Mouse (Mus musculus) thymus, adult 18-20 months (tissue): ENCODE results near the gene Slc39a11.
A peak's percentile ranks its signal among the peaks of the same experiment; 100 is the strongest.

ENCODE experiments used
- DNase-seq, 2 experiments: peaks; one replicate each; pipeline ENCODE4 v3.0.0; 2022; ENCODE audit warnings: mixed read lengths in 2 of 2

The Slc39a11 gene

DNA sequence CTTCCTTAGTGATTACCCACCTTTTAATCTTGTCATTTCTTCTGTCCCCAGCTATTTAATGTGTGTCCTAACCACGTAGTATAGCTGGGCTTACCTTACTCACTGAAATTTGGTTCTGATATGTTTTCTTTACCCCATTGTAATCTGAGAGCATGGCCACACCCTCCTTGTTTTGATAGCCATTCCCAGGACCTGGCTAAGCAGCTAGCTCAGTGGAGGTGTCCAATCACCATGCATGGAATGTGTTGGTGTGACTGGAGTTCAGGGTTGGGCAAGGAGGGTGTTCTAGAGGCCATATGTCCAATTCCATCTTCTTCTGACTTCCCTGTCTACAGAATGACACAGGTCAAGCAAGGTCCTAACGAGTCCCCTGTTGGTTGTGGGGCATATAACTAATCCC lies 429.2 kb downstream of the Slc39a11 start:
- no peak for DNase-seq

DNA sequence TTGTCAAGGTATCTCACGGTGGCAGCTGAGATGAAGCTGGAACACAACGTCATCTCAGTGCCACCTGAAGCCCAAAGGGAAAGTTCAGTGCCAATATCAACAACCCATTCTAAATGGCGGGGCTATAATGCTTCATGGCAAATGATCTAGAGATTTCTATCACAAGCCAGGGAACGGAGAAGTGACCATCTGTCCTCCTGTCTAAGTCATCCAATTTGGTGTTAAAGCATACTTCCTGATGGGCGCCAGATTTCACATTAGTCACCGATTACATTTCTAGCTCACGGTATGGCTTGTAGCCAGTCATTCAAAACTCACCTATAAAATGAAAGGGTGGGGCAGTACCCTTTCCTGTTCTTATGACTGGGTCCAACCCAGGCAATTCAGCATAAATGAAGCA lies 435.1 kb downstream of the Slc39a11 start:
- no peak for DNase-seq

DNA sequence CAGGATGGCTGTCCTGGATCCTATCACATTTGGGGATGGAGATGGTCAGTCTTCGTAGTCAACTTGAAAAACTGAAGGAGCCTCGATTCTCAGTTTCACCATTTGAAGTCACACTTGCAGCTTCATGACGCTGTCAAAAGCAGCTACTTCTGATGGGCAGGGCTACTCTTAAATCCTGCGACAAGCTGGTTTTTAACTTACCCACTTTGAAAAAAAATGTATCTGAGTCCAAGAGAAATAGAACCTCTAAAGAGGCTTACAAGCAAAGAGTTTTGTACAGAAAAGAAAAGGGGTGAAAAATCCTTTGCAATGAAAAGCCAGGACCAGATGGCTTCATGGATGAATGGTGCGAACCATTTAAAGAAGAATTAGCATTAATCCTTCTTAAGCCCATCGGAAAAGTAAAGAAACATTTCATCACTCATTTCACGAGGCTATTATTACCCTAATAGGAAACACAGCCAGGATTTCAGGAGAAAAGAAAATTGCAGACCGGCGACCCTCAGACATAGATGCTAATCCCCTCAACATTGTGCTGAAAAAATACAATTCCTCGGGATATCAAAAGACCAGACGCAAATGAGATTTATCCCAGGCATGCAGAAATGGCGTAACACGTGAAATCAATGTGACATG lies 437.4 kb downstream of the Slc39a11 start:
- DNase-seq = no peak

DNA sequence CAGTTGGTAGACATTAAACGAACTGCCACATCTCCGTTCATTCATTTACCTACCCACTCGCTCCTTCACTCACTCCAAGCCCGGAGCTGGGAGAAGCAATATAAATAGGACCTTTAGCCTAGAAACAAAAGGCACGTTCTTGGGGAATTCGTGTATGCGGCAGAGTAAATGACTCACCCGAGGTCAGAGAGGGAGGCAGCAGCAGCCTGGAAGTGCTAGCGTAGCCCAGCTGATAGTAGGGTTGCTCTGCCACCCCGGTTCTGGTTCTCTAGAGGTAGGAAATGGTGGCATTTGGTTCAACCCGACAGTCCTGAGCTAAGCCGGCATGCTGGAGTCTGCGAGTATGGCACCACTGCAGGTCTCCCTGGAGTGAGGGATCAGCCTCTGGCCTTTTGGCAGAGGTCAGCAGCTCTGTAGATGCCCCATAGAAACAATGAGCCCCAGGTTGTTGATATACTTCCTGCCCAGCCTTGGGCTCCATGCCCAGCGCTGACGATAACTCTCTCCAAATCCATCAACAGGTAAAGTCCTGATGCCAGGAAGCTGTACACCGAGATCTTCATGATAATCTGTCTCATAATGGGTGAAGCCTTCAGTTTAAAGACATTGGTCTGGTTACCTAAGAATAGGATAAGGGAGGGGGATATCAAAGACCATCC lies 440.5 kb downstream of the Slc39a11 start:
- no peak for DNase-seq

DNA sequence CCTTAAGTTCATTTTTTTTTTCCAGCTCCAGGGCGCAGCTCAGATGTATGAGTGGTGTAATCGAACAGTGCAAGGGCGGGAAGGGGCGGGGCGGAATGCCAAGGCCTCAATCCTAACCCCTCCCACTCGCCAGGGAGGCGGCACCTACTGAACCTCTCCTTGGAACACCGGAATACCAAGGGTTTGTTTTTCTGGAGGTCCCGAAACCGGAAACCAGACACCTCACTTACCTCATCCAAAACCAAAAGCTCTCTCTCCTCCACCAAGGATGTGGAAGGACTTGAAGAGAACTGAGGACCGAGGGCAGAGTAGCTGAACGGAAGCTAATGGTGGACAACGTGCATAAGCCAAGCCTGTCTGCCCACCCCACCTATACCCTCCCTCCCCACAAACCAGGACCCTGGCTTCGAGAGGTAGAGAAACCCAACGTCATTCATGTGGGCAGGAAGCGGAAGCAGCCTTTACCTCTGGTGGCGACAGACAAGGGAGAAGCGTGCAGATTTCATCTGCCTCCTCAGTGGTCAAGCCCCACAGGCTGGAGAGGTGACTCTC lies 441.3 kb downstream of the Slc39a11 start:
- DNase-seq = no peak

DNA sequence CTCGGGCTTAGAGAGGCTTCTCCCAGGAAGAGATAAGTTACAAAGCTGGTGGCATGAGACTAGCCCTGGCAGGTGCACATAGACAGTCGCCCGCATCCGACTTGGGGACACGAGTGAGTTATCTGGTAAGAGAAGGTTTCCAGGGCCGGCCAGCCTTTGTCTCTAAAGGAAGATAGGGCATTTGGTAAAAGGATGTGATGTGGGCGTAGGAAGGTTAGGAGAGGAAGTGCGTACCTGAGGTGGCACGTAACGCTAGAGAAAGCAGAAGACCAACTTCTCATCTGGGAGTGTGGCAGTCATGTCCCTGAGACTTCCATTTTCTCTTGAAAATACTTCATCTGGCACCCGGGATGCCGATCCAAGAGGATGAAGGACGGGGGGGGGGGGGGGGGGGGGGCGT lies 441.9 kb downstream of the Slc39a11 start:
- no peak for DNase-seq

DNA sequence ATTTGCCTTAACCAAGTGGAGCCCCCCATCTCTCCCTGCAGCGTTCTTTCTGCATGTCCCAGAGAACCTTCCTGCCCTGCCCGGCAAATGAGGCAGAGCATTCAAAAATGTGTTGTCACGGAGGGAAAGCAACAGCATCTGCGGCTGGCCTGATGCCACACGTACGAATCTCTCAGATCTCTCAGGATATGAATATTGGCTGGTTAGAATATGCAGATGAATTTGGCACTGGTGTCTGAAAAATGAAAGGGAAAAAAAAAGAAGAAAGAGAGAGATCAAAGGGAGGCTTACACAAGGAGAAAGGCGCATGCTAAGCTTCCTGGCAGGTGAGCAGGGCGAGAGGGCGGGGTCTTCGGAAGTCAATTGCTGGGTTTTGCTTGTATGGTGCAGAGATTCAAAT lies 443.8 kb downstream of the Slc39a11 start:
- DNase-seq = no peak

DNA sequence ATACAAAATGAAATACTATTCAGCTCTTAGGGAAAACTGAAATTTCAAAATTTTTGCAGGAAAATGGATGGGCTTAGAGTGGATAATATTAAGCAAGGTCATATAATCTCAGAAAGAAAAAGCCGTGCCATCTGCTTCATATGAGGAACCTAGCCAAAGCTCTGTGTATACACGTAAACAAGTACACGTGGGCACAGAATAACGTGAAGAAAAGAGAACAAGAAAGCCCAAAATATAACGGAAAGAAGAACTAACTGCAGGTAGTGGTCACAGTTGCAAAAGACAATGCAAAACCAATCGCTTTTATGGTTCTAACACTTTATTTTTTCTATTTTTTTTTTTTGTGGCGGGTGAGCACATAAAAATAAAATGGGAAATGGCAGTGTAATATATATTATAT lies 446.9 kb downstream of the Slc39a11 start:
- no peak for DNase-seq

DNA sequence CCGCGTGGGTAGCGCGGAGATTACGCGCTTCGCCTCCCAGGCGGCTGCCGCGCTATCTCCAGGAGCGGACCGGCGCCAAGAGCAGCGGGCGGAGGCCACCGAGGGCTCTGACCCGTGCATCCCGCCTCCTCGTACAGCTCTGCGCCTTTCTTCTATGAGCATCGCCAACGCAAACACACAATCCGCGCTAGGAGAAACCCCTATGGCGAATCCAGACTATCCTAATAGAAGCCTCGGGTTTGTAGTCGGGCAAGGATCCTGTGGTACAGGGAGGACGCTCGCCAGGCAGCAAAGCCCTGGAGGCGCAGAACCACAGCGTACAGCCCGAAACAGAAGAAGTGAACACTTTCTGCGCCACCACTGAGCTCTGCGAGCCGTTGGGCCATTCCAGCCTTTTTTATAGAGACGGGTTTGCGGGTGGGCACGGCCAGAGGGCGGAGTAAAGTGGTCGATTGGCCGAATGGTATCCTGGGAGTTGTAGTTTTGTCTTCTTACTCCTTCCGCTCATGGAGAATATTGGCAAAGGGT lies 448.3 kb downstream of the Slc39a11 start:
- DNase-seq = peak in 1 of 2 experiments; percentile 16

DNA sequence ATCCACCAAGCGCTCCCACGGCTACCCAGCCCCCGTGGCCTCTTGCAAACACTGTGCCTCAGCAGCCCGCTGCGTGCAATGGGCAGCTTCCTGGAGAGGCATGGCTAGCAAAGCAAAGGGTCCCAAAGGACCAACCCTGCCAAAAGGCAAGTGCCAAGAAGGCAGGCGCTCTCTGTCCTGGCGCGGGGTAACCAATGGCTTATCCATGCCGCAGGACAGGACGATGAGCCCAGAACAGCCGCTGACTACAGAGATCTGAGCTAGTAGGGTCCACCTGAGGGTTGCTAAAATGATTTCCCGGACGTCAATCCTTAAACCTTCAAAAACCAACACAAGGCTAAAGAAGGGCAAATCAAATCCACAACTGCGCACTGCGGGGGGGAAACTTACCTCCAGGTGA lies 449.0 kb downstream of the Slc39a11 start:
- DNase-seq = no peak

DNA sequence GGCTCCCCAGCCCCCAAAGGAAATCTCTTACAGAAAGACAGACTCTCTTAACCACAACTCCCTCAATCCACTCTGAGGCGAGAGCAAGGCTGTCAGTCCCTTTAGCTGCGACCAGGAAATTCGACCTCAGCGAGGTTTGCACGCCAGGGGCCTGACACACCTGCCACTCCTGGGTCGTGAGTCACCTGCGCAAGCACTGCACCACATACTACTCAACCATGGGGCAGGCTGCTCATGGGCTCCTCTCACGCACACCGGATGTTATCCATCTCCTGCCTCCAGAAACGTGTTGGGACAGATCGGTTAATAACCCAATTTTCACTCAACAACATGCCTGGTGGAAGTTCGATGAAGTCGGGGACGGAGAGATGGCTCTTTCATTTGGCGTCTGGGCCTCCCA lies 451.3 kb downstream of the Slc39a11 start:
- DNase-seq = no peak

DNA sequence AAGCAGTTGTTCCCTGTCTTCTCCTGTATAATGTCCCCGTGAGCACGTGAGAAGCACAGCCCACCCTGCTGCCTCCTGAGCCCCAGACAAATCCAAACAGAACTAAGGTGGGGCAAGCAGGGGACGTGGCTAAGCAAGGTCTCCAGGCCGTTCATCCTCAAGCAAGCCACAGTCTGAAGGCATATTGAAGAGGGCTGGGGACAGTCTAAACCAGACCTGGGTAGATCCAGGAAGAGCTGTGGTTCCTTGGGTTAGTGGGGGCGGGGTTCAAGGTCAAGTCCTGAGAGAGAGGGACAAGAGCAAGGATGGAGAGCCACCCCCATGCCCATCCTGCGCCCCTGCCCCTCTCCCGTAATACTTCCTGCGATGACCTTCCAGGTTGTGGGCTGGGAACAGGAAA lies 452.3 kb downstream of the Slc39a11 start:
- no peak for DNase-seq

DNA sequence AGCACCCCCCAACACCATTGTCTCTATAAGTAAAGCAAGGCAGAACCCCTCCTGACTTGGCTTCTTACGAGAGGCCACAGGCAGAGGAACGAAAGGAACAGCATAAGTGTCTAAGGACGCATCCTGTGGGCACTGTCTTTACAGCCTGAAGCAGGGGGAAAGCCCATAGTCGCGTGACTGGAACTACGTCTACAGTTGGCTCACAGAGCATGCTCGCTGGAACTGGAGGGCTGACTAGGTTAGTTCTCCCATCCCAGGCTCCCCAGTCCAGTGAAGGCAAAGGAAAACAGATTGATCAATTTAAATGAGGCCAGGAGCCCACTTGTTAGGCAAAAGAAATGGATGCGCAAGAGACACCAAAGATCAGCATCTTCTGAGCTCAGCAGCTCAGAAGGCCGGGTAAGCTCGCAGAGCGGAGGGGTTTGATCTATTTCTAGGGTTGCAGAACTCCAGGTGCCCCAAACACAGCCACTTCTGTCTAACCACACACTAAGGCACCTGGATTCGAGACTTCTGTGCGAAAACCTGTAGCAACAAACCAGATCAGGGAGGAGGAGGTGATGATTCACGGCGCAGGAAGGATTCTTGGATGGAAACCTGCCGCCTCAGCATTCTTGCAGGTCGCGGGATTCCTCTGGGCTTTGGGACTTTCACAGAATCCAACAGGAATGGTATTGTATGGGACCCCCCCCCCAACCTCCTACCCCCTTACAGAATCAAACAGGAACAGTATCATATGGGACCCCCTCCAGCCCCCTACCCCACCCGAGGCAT lies 453.5 kb downstream of the Slc39a11 start:
- no peak for DNase-seq
